Mouse (Mus musculus) embryonic facial prominence, embryonic 13.5 days (tissue): ENCODE results near the gene Six5. TPM values are rescaled to one million over a fixed set of nuclear protein-coding genes. Genes with fewer than 3 reads are reported as not detected.

Experiments used
- ATAC-seq: fragments of 200-750 bp; cut with Nextera tagmentation; 2 replicates; pipeline ENCODE4 v1.8.0; 2017; ENCODE audit warnings: low read depth; ENCODE audit not compliant: insufficient number of reproducible peaks, insufficient read depth, low FRiP score, low TSS enrichment
- H3K27ac ChIP-seq: fragments of 300-500 bp; sonication (generic); 2 replicates; pipeline ENCODE4 v1.5.1; 2015; ENCODE audit warnings: moderate library complexity, mild to moderate bottlenecking, inconsistent platforms
- H3K27me3 ChIP-seq: fragments of 300-500 bp; sonication (generic); 2 replicates; pipeline ENCODE4 v1.6.1; 2015; ENCODE audit warnings: mild to moderate bottlenecking, inconsistent platforms
- H3K36me3 ChIP-seq: fragments of 300-500 bp; sonication (generic); 2 replicates; pipeline ENCODE4 v1.6.1; 2015; ENCODE audit warnings: mild to moderate bottlenecking, inconsistent platforms
- H3K4me1 ChIP-seq: fragments of 300-500 bp; sonication (generic); 2 replicates; pipeline ENCODE4 v1.6.1; 2015; ENCODE audit warnings: inconsistent platforms
- H3K4me2 ChIP-seq: fragments of 300-500 bp; sonication (generic); 2 replicates; pipeline ENCODE4 v1.6.1; 2015; ENCODE audit warnings: moderate library complexity, mild to moderate bottlenecking, inconsistent platforms
- H3K4me3 ChIP-seq: fragments of 300-500 bp; sonication (generic); 2 replicates; pipeline ENCODE4 v1.5.1; 2015; ENCODE audit warnings: mild to moderate bottlenecking, inconsistent platforms
- H3K9ac ChIP-seq: fragments of 300-500 bp; sonication (generic); 2 replicates; pipeline ENCODE4 v1.6.1; 2015; ENCODE audit warnings: mild to moderate bottlenecking, inconsistent platforms
- H3K9me3 ChIP-seq: fragments of 300-500 bp; sonication (generic); 2 replicates; pipeline ENCODE4 v1.6.1; 2016; ENCODE audit warnings: inconsistent platforms
- WGBS: fragments of 180-500 bp; shearing (Covaris S2); methylation state at CpG from one replicate; pipeline ENCODE4 v1.1.7; 2015; ENCODE audit warnings: mixed read lengths; 5-methylcytosine and 5-hydroxymethylcytosine counted together
- polyA plus RNA-seq: library from polyadenylated mRNA; unstranded; fragments of >200 nt; fragmentation: Nextera tagmentation; extraction: Ambion mirVana; gene quantifications from 2 replicates; pipeline ENCODE4 v1.2.1, GENCODE M21; 2015

The Six5 gene
- polyA plus RNA-seq, 1 experiment from 2014 or later, result 15.3 TPM

DNA sequence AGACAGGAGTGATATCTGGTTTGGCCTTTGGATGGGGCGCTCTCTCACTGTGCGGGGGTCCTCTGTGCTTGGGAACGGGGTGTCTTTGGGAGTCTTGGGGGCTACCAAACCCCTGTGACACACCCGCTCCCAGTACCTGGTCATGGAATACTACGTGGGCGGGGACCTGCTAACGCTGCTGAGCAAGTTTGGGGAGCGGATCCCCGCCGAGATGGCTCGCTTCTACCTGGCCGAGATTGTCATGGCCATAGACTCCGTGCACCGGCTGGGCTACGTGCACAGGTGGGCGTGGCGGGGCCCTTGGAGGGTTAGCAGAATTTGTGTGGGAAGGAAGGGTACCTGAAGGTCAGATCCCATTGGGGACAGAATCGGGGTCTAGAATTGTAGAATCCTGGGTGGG is 7.6 kb upstream of the Six5 start:
- H3K4me1 ChIP-seq, result peaks cover 54% of the 10 kb centered on the region
- peaks cover 62% of the 10 kb centered on the region for H3K36me3 ChIP-seq
- no peak overlapping the region for H3K9ac ChIP-seq
- no peak overlapping the region for H3K27ac ChIP-seq
- no peaks in the 10 kb centered on the region for H3K9me3 ChIP-seq
- no peak for ATAC-seq
- H3K27me3 ChIP-seq, result peaks cover 7% of the 10 kb centered on the region
- H3K4me2 ChIP-seq, result no peak overlapping the region
- no peak overlapping the region for H3K4me3 ChIP-seq
- WGBS, result 63% methylated on average over 18 of the region's 18 CpGs

- H3K4me1 ChIP-seq, result peaks cover 53% of the 10 kb centered on the region
- 0 out of 2 replicates have a peak overlapping the region, but pooled peaks have one; percentile 3 for H3K4me3 ChIP-seq
- H3K9ac ChIP-seq, result no peak overlapping the region
- no peak for ATAC-seq
- no peak overlapping the region for H3K27ac ChIP-seq
- peaks cover 41% of the 10 kb centered on the region for H3K36me3 ChIP-seq
- WGBS, result 36% methylated on average over 10 of the region's 10 CpGs
- no peaks in the 10 kb centered on the region for H3K9me3 ChIP-seq
- H3K27me3 ChIP-seq, result peaks cover 7% of the 10 kb centered on the region
- H3K4me2 ChIP-seq, result no peak overlapping the region
Observed at GRCm38 (mm10) chr7:19088813-19089212, 5.6 kb upstream of the Six5 start.

GRCm38 (mm10) chr7:19091913-19092312 is 2.5 kb upstream of the Six5 start:
- Histone ChIP-seq H3K9ac (peak overlapping the region; percentile 74), H3K27ac (peak overlapping the region; percentile 95), H3K4me1 (peaks cover 36% of the 10 kb centered on the region), H3K36me3 (peaks cover 37% of the 10 kb centered on the region), H3K9me3 (no peaks in the 10 kb centered on the region), H3K4me2 (peak overlapping the region; percentile 91), H3K4me3 (peak overlapping the region; percentile 85; the same call in 1 of the 2 replicates), H3K27me3 (peaks cover 7% of the 10 kb centered on the region)
- no peak for ATAC-seq
- 31% methylated on average over 17 of the region's 17 CpGs for WGBS

- H3K4me3 ChIP-seq, result peak overlapping the region; percentile 85
- H3K27ac ChIP-seq, result peak overlapping the region; percentile 95
- ATAC-seq, result peak; percentile 63
- peaks cover 43% of the 10 kb centered on the region for H3K4me1 ChIP-seq
- H3K27me3 ChIP-seq, result peaks cover 7% of the 10 kb centered on the region
- H3K36me3 ChIP-seq, result peaks cover 38% of the 10 kb centered on the region
- peak overlapping the region; percentile 91 for H3K4me2 ChIP-seq
- H3K9ac ChIP-seq, result peak overlapping the region; percentile 74
- WGBS, result 3% methylated on average over 38 of the region's 38 CpGs
- no peaks in the 10 kb centered on the region for H3K9me3 ChIP-seq
Observed at GRCm38 (mm10) chr7:19092381-19093173, 1.8 kb upstream of the Six5 start.

GRCm38 (mm10) chr7:19093174-19093521 is 1.2 kb upstream of the Six5 start:
- 2% methylated on average over 15 of the region's 15 CpGs for WGBS
- Histone ChIP-seq H3K27me3 (peaks cover 7% of the 10 kb centered on the region), H3K4me3 (peak overlapping the region; percentile 85), H3K27ac (peak overlapping the region; percentile 95), H3K9me3 (no peaks in the 10 kb centered on the region), H3K4me1 (peaks cover 49% of the 10 kb centered on the region), H3K36me3 (peaks cover 35% of the 10 kb centered on the region), H3K4me2 (peak overlapping the region; percentile 91), H3K9ac (peak overlapping the region; percentile 74)
- ATAC-seq, result peak; percentile 35; the same call in 1 of the 2 replicates

GRCm38 (mm10) chr7:19093537-19094385 is 633 bp upstream of the Six5 start:
- Histone ChIP-seq H3K27me3 (peaks cover 7% of the 10 kb centered on the region), H3K9me3 (no peaks in the 10 kb centered on the region), H3K4me2 (peak overlapping the region; percentile 91), H3K27ac (peak overlapping the region; percentile 99), H3K9ac (peak overlapping the region; percentile 98), H3K4me1 (peaks cover 51% of the 10 kb centered on the region), H3K4me3 (peak overlapping the region; percentile 85), H3K36me3 (peaks cover 29% of the 10 kb centered on the region)
- WGBS, result under 1% methylated on average over 45 of the region's 45 CpGs
- ATAC-seq, result peak; percentile 83

DNA sequence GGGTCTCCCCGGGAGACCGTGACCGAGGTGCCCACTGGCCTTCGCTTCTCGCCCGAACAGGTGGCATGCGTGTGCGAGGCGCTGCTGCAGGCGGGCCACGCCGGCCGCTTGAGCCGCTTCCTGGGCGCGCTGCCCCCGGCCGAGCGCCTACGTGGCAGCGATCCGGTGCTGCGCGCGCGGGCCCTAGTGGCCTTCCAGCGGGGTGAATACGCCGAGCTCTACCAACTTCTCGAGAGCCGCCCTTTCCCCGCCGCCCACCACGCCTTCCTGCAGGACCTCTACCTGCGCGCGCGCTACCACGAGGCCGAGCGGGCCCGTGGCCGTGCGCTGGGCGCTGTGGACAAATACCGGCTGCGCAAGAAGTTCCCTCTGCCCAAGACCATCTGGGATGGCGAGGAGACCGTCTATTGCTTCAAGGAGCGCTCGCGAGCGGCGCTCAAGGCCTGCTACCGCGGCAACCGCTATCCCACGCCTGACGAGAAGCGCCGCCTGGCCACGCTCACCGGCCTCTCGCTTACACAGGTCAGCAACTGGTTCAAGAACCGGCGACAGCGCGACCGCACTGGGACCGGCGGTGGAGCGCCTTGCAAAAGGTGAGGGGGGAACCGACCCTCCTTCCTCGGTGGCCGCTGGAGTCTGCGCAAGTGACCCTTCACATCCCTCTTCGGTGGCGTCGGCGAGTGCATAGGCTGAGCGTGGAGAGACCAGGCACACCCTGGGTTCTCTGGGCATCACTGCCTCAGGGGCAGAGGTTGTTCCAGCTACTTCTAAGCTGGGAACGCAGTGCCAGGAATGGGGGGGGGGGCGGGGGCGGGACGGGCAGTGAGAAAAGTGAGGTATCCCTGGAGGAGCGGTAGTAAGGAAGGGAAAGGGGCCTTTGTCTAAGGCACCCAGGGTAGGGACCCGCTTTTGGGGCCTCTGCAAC is 694 bp downstream of the Six5 start:
- Histone ChIP-seq H3K4me1 (peaks cover 51% of the 10 kb centered on the region), H3K4me2 (peak overlapping the region; percentile 91), H3K36me3 (peaks cover 23% of the 10 kb centered on the region), H3K27me3 (peaks cover 7% of the 10 kb centered on the region), H3K9me3 (no peaks in the 10 kb centered on the region), H3K9ac (peak overlapping the region; percentile 98), H3K4me3 (peak overlapping the region; percentile 85), H3K27ac (peak overlapping the region; percentile 99)
- ATAC-seq, result no peak
- WGBS, result under 1% methylated on average over 83 of the region's 87 CpGs

DNA sequence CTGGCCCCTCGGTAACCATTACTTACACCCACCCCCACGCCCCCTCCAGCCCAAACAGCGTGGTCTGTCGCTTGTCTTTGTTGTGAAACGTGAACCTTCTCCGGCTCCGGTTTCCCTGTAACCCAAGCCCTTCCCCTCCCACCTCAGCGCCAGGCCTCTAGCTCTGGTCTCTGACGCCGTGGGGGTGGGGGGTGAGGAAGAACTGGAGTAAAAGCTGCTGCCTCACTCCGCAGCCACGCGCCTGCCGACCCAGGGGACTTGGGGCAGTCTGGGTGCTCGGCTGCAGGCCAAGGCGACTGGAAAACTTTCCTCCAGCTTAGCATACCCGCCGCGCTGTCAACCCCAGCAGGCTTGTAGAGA is 1.3 kb downstream of the Six5 start:
- ATAC-seq, result 0 out of 2 replicates have a peak, but pooled peaks have one; percentile 5
- peaks cover 7% of the 10 kb centered on the region for H3K27me3 ChIP-seq
- H3K4me2 ChIP-seq, result peak overlapping the region; percentile 91
- peak overlapping the region; percentile 98 for H3K9ac ChIP-seq
- WGBS, result 1% methylated on average over 19 of the region's 19 CpGs
- H3K4me3 ChIP-seq, result peak overlapping the region; percentile 85
- H3K36me3 ChIP-seq, result peaks cover 17% of the 10 kb centered on the region
- no peaks in the 10 kb centered on the region for H3K9me3 ChIP-seq
- H3K27ac ChIP-seq, result peak overlapping the region; percentile 99
- H3K4me1 ChIP-seq, result peaks cover 51% of the 10 kb centered on the region

- Histone ChIP-seq H3K36me3 (peaks cover 13% of the 10 kb centered on the region), H3K27me3 (peaks cover 1% of the 10 kb centered on the region; the same call in 1 of the 2 replicates), H3K9ac (peak overlapping the region; percentile 98), H3K4me2 (peak overlapping the region; percentile 91), H3K4me1 (peaks cover 46% of the 10 kb centered on the region), H3K9me3 (no peaks in the 10 kb centered on the region), H3K4me3 (peak overlapping the region; percentile 85), H3K27ac (peak overlapping the region; percentile 99)
- 46% methylated on average over 5 of the region's 5 CpGs for WGBS
- ATAC-seq, result no peak
Observed at GRCm38 (mm10) chr7:19096421-19096976, 2.1 kb downstream of the Six5 start.

DNA sequence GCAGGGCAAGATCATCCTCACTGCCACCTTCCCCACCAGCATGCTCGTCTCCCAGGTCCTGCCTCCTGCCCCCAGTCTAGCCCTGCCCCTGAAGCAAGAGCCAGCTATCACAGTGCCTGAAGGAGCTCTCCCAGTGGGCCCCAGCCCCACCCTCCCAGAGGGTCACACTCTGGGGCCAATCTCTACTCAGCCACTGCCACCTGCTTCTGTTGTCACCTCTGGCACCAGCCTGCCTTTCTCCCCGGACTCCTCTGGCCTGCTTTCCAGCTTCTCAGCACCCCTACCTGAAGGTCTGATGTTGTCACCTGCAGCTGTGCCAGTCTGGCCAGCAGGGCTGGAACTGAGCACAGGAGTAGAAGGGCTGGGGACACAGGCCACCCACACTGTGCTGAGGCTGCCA is 2.8 kb downstream of the Six5 start:
- Histone ChIP-seq H3K36me3 (peaks cover 13% of the 10 kb centered on the region), H3K9ac (peak overlapping the region; percentile 98; the same call in 1 of the 2 replicates), H3K4me1 (peaks cover 39% of the 10 kb centered on the region), H3K27ac (no peak overlapping the region; the same call in 1 of the 2 replicates), H3K27me3 (no peaks in the 10 kb centered on the region), H3K4me3 (no peak overlapping the region; the same call in 1 of the 2 replicates), H3K9me3 (no peaks in the 10 kb centered on the region), H3K4me2 (peak overlapping the region; percentile 91; the same call in 1 of the 2 replicates)
- WGBS, result 35% methylated on average over 2 of the region's 2 CpGs
- ATAC-seq, result no peak
